Mouse (Mus musculus) midbrain, embryonic 13.5 days (tissue): ENCODE measurements around the gene B230307C23Rik. TPM values are rescaled to one million over a fixed set of nuclear protein-coding genes. Genes with fewer than 3 reads are reported as not detected.
A peak's percentile ranks its signal among the peaks of the same experiment; 100 is the strongest.
"Not testable (repeated sequence)": the region's sequence is repeated elsewhere in the genome, so short reads cannot be mapped to it uniquely, and the experiment has no call there.

Experiments
- ATAC-seq: fragments of 200-750 bp; cut with Nextera tagmentation; 2 replicates; pipeline ENCODE4 v1.8.0; 2017; ENCODE audit warnings: mild to moderate bottlenecking, moderate TSS enrichment, moderate library complexity
- H3K27ac ChIP-seq: fragments of 300-500 bp; sonication (generic); 2 replicates; pipeline ENCODE4 v1.5.1; 2015; ENCODE audit warnings: inconsistent platforms, mild to moderate bottlenecking, moderate library complexity
- H3K27me3 ChIP-seq: fragments of 300-500 bp; sonication (generic); 2 replicates; pipeline ENCODE4 v1.6.1; 2015; ENCODE audit warnings: mild to moderate bottlenecking, inconsistent platforms
- H3K36me3 ChIP-seq: fragments of 300-500 bp; sonication (generic); 2 replicates; pipeline ENCODE4 v1.6.1; 2015; ENCODE audit warnings: mild to moderate bottlenecking, inconsistent platforms
- H3K4me1 ChIP-seq: fragments of 300-500 bp; sonication (generic); replicated peaks from 2 replicates; pipeline ENCODE4 v1.6.1; 2015; ENCODE audit warnings: inconsistent platforms
- H3K4me2 ChIP-seq: fragments of 300-500 bp; sonication (generic); replicated peaks from 2 replicates; pipeline ENCODE4 v1.6.1; 2015; ENCODE audit warnings: moderate library complexity, mild to moderate bottlenecking, inconsistent platforms
- H3K4me3 ChIP-seq: fragments of 300-500 bp; sonication (generic); replicated peaks from 2 replicates; pipeline ENCODE4 v1.5.1; 2015; ENCODE audit warnings: mild to moderate bottlenecking, inconsistent platforms
- H3K9ac ChIP-seq: fragments of 300-500 bp; sonication (generic); replicated peaks from 2 replicates; pipeline ENCODE4 v1.6.1; 2015; ENCODE audit warnings: mild to moderate bottlenecking, inconsistent platforms
- H3K9me3 ChIP-seq: fragments of 300-500 bp; sonication (generic); 2 replicates; pipeline ENCODE4 v1.6.1; 2016; ENCODE audit warnings: mild to moderate bottlenecking, inconsistent platforms
- WGBS: fragments of 180-500 bp; shearing (Covaris S2); methylation state at CpG from one replicate; pipeline ENCODE4 v1.1.7; 2015; 5-methylcytosine and 5-hydroxymethylcytosine counted together
- polyA plus RNA-seq: library from polyadenylated mRNA; unstranded; fragments of >200 nt; fragmentation: Nextera tagmentation; extraction: Ambion mirVana; gene quantifications from 2 replicates; pipeline ENCODE4 v1.2.1, GENCODE M21; 2015

Gene B230307C23Rik
- polyA plus RNA-seq, 1 experiment from 2014 or later, result 23.3 TPM

- Histone ChIP-seq H3K4me2 (no peak overlapping the region), H3K4me1 (no peaks in the 10 kb centered on the region), H3K27me3 (no peaks in the 10 kb centered on the region), H3K9me3 (peaks cover 31% of the 10 kb centered on the region), H3K27ac (no peak overlapping the region), H3K4me3 (no peak overlapping the region), H3K36me3 (peaks cover 29% of the 10 kb centered on the region), H3K9ac (no peak overlapping the region)
- WGBS, result 79% methylated on average over 2 of the region's 2 CpGs
- ATAC-seq, result no peak
Observed at GRCm38 (mm10) chr16:98022657-98023345, 25.7 kb downstream of the B230307C23Rik start.

GRCm38 (mm10) chr16:98026186-98026585 is 29.1 kb downstream of the B230307C23Rik start:
- Histone ChIP-seq H3K9me3 (peaks cover 29% of the 10 kb centered on the region), H3K36me3 (0 out of 2 replicates have a peak, but pooled peaks cover 19% of the 10 kb centered on the region)
- WGBS, result 90% methylated on average over 8 of the region's 8 CpGs
- not testable (repeated sequence) for H3K4me2 ChIP-seq, H3K4me3 ChIP-seq, H3K27ac ChIP-seq, ATAC-seq, H3K27me3 ChIP-seq, H3K9ac ChIP-seq, H3K4me1 ChIP-seq

GRCm38 (mm10) chr16:98034971-98035370 is 37.9 kb downstream of the B230307C23Rik start:
- not testable (repeated sequence) for H3K4me3 ChIP-seq, H3K27ac ChIP-seq, H3K4me1 ChIP-seq, ATAC-seq, H3K9ac ChIP-seq, H3K27me3 ChIP-seq, H3K4me2 ChIP-seq
- 100% methylated on average over 2 of the region's 2 CpGs for WGBS
- Histone ChIP-seq H3K36me3 (peaks cover 23% of the 10 kb centered on the region; the same call in 1 of the 2 replicates), H3K9me3 (peaks cover 11% of the 10 kb centered on the region; the same call in 1 of the 2 replicates)

GRCm38 (mm10) chr16:98041676-98042075 is 44.6 kb downstream of the B230307C23Rik start:
- Histone ChIP-seq H3K27me3 (no peaks in the 10 kb centered on the region), H3K36me3 (peaks cover 16% of the 10 kb centered on the region), H3K4me2 (no peak overlapping the region), H3K27ac (no peak overlapping the region), H3K9me3 (peaks cover 9% of the 10 kb centered on the region), H3K9ac (no peak overlapping the region), H3K4me1 (no peaks in the 10 kb centered on the region), H3K4me3 (no peak overlapping the region)
- 84% methylated on average over 2 of the region's 2 CpGs for WGBS
- no peak for ATAC-seq

- peaks cover 23% of the 10 kb centered on the region; the same call in 1 of the 2 replicates for H3K9me3 ChIP-seq
- peaks cover 13% of the 10 kb centered on the region for H3K4me1 ChIP-seq
- 96% methylated on average over 3 of the region's 3 CpGs for WGBS
- H3K27ac ChIP-seq, H3K4me2 ChIP-seq, H3K9ac ChIP-seq, H3K4me3 ChIP-seq, ATAC-seq, H3K27me3 ChIP-seq, H3K36me3 ChIP-seq: not testable (repeated sequence)
Observed at GRCm38 (mm10) chr16:98079382-98079781, 82.3 kb downstream of the B230307C23Rik start.

GRCm38 (mm10) chr16:98081140-98081539 is 84.0 kb downstream of the B230307C23Rik start:
- WGBS, result 80% methylated on average over 1 of the region's 1 CpGs
- 0 out of 2 replicates have a peak overlapping the region, but pooled peaks have one; percentile 60 for H3K27ac ChIP-seq
- H3K9ac ChIP-seq, result peak overlapping the region; percentile 33; the same call in 1 of the 2 replicates
- peaks cover 13% of the 10 kb centered on the region; the same call in 1 of the 2 replicates for H3K9me3 ChIP-seq
- ATAC-seq, H3K27me3 ChIP-seq, H3K36me3 ChIP-seq: not testable (repeated sequence)
- H3K4me1 ChIP-seq, result peaks cover 13% of the 10 kb centered on the region
- H3K4me3 ChIP-seq, result peak overlapping the region; percentile 86
- peak overlapping the region; percentile 69 for H3K4me2 ChIP-seq

Other genes starting within 250 kb of the B230307C23Rik start
- 0.12 and 0.32 TPM in 2 replicates for gene Ripk4, start 233.5 kb upstream of the B230307C23Rik start, polyA plus RNA-seq
- gene Prdm15, start 145.5 kb upstream of the B230307C23Rik start, polyA plus RNA-seq, result 14.5 and 16.7 TPM in 2 replicates
- 10.8 and 12.2 TPM in 2 replicates for gene C2cd2, start 34.7 kb upstream of the B230307C23Rik start, polyA plus RNA-seq
- gene Zbtb21, start 34.7 kb upstream of the B230307C23Rik start, polyA plus RNA-seq, result 13.5 TPM in 2 replicates
- 17.8 and 19.8 TPM in 2 replicates for gene A630089N07Rik, start 85.1 kb downstream of the B230307C23Rik start, polyA plus RNA-seq